Mouse (Mus musculus) stomach, postnatal 0 days (tissue): ENCODE measurements at regions not wholly inside any gene's neighbourhood (a gene's known extent, or its start where the extent isn't known, plus 50 kb on each side); places are given as distances from the start of the nearest gene placed in this dataset.

Experiments used
- CTCF ChIP-seq: IDR thresholded peaks from 2 replicates; pipeline ENCODE4 v1.5.1; 2016; ENCODE audit warnings: antibody characterized with exemption, low read depth, mild to moderate bottlenecking, moderate library complexity
- EP300 ChIP-seq: optimal IDR thresholded peaks from 2 replicates; pipeline ENCODE3; 2016; ENCODE audit warnings: antibody characterized with exemption

DNA sequence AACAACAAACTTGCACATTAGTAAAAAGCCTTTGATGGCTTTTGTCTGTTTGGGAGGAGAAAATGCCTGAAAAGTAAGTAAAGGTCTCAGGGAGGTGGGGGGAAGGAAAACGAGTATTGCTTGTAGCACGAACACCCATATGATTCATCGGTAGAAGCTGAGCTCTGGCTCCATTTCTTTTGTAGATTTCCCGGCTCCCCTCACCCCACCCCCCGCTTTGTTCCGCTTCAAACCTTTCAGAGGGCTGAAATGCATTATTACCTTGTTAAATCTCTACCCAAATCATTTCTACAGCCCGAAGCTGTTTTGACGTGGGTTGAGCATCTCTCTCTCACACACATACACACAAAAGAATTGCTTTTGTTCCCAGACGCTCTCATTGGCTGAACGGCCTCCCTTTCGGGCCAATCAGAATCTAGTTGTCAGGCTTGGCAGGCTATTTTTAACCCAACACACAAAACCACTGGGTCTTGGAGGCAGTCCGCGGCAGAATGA lies 166.0 kb upstream of the Dcn start:
- TF ChIP-seq CTCF, result no peak
- no peak for TF ChIP-seq EP300
